Mouse (Mus musculus): ENCODE data around the gene Elovl7. TPM values are rescaled to one million over a fixed set of nuclear protein-coding genes. Genes with fewer than 3 reads are reported as not detected.
A peak's percentile ranks its signal among the peaks of the same experiment; 100 is the strongest.

The Elovl7 gene
- polyA plus RNA-seq, 1 experiment, result 9.8 TPM

GRCm38 (mm10) chr13:108240012-108240411 lies 25.8 kb downstream of the Elovl7 start:
- DNase-seq (ENCODE audit: extremely low spot score in 1 of 2, low spot score in 1 of 2), result peak in 1 of 2 experiments; percentile 17

- DNase-seq (ENCODE audit: extremely low spot score in 1 of 2, low spot score in 1 of 2), result no peak
Observed at GRCm38 (mm10) chr13:108241715-108242114, 27.5 kb downstream of the Elovl7 start.

GRCm38 (mm10) chr13:108245086-108245697 lies 31.0 kb downstream of the Elovl7 start:
- no peak for DNase-seq (ENCODE audit: extremely low spot score in 1 of 2, low spot score in 1 of 2)

- DNase-seq (ENCODE audit: extremely low spot score in 1 of 2, low spot score in 1 of 2), result no peak
Observed at GRCm38 (mm10) chr13:108251106-108251505, 36.9 kb downstream of the Elovl7 start.

GRCm38 (mm10) chr13:108253977-108254376 lies 39.8 kb downstream of the Elovl7 start:
- no peak for DNase-seq (ENCODE audit: extremely low spot score in 1 of 2, low spot score in 1 of 2)

- DNase-seq (ENCODE audit: extremely low spot score in 1 of 2, low spot score in 1 of 2), result peak in 1 of 2 experiments; percentile 15
Observed at GRCm38 (mm10) chr13:108263042-108263441, 48.8 kb downstream of the Elovl7 start.

GRCm38 (mm10) chr13:108265394-108265793 lies 51.2 kb downstream of the Elovl7 start:
- DNase-seq (ENCODE audit: extremely low spot score in 1 of 2, low spot score in 1 of 2), result no peak

GRCm38 (mm10) chr13:108267841-108268634 lies 53.8 kb downstream of the Elovl7 start:
- no peak for DNase-seq (ENCODE audit: extremely low spot score in 1 of 2, low spot score in 1 of 2)

GRCm38 (mm10) chr13:108271458-108272148 lies 57.4 kb downstream of the Elovl7 start:
- no peak for DNase-seq (ENCODE audit: extremely low spot score in 1 of 2, low spot score in 1 of 2)

GRCm38 (mm10) chr13:108272332-108272731 lies 58.1 kb downstream of the Elovl7 start:
- DNase-seq (ENCODE audit: extremely low spot score in 1 of 2, low spot score in 1 of 2), result no peak

- no peak for DNase-seq (ENCODE audit: extremely low spot score in 1 of 2, low spot score in 1 of 2)
Observed at GRCm38 (mm10) chr13:108273034-108273433, 58.8 kb downstream of the Elovl7 start.

GRCm38 (mm10) chr13:108273456-108273855 lies 59.3 kb downstream of the Elovl7 start:
- no peak for DNase-seq (ENCODE audit: extremely low spot score in 1 of 2, low spot score in 1 of 2)

GRCm38 (mm10) chr13:108276561-108276960 lies 62.4 kb downstream of the Elovl7 start:
- no peak for DNase-seq (ENCODE audit: extremely low spot score in 1 of 2, low spot score in 1 of 2)

- DNase-seq (ENCODE audit: extremely low spot score in 1 of 2, low spot score in 1 of 2), result no peak
Observed at GRCm38 (mm10) chr13:108277320-108277719, 63.1 kb downstream of the Elovl7 start.

- no peak for DNase-seq (ENCODE audit: extremely low spot score in 1 of 2, low spot score in 1 of 2)
Observed at GRCm38 (mm10) chr13:108278592-108278991, 64.4 kb downstream of the Elovl7 start.

GRCm38 (mm10) chr13:108284312-108284711 lies 70.1 kb downstream of the Elovl7 start:
- DNase-seq (ENCODE audit: extremely low spot score in 1 of 2, low spot score in 1 of 2), result no peak

GRCm38 (mm10) chr13:108287953-108288352 lies 73.7 kb downstream of the Elovl7 start:
- no peak for DNase-seq (ENCODE audit: extremely low spot score in 1 of 2, low spot score in 1 of 2)

- no peak for DNase-seq (ENCODE audit: extremely low spot score in 1 of 2, low spot score in 1 of 2)
Observed at GRCm38 (mm10) chr13:108289436-108289835, 75.2 kb downstream of the Elovl7 start.

- DNase-seq (ENCODE audit: extremely low spot score in 1 of 2, low spot score in 1 of 2), result no peak
Observed at GRCm38 (mm10) chr13:108290314-108290713, 76.1 kb downstream of the Elovl7 start.

GRCm38 (mm10) chr13:108297350-108298093 lies 83.3 kb downstream of the Elovl7 start:
- peak in 1 of 2 experiments; percentile 21 for DNase-seq (ENCODE audit: extremely low spot score in 1 of 2, low spot score in 1 of 2)

GRCm38 (mm10) chr13:108298241-108298640 lies 84.0 kb downstream of the Elovl7 start:
- DNase-seq (ENCODE audit: extremely low spot score in 1 of 2, low spot score in 1 of 2), result no peak

All from frontal cortex, adult 2 months (tissue).